Mouse (Mus musculus) liver, postnatal 0 days (tissue): ENCODE results near the gene Phactr2.

ENCODE experiments used
- CTCF ChIP-seq: sonication (generic); IDR thresholded peaks from 2 replicates; pipeline ENCODE4 v1.5.1; 2016; ENCODE audit warnings: antibody characterized with exemption, low read depth
- EP300 ChIP-seq: IDR thresholded peaks from 2 replicates; pipeline ENCODE4 v1.6.1; 2016; ENCODE audit warnings: antibody characterized with exemption, low read depth, mild to moderate bottlenecking

- TF ChIP-seq CTCF (no peak), EP300 (no peak)
Measured at GRCm38 (mm10) chr10:13213956-13214355, 260.3 kb downstream of the Phactr2 start.
